In genomic region chr2:79762723-79763388, GRCm38 (mm10) we compare ENCODE assay signal across 30 mouse cellular contexts. TPM values are rescaled to one million over a fixed set of nuclear protein-coding genes. Genes with fewer than 3 reads are reported as not detected.
DNase-seq lines count a peak whose midpoint lies in the region; ATAC-seq lines count a peak whose summit lies in the region.
"Had no signal": no experiment of that assay in that cellular context is flagged by ENCODE, and none has a peak within 500 bp of the region (broad histone marks: within the 10 kb centered on the region; RNA-seq: fewer than 3 reads in every experiment).

No protein-coding gene starts in this region.

- WGBS in liver, embryonic 13.5 days (ENCODE audit: insufficient replicate concordance), result 36% methylated on average over 6 of the region's 6 CpGs
- 64% methylated on average over 6 of the region's 6 CpGs for WGBS in forebrain, embryonic 16.5 days

- ATAC-seq in common myeloid progenitor, adult 5-6 weeks (replicated peaks; ENCODE audit: low read depth, poor library complexity, severe bottlenecking), result peak; percentile 55; the same call in 1 of the 2 replicates
- ATAC-seq in liver, embryonic 13.5 days (ENCODE audit: low read depth), result peak; percentile 100
- peak; percentile 86 for ATAC-seq in megakaryocyte progenitor cell, adult 5-6 weeks (replicated peaks; ENCODE audit: poor library complexity)
- ATAC-seq in forebrain, embryonic 16.5 days, result no peak
- ATAC-seq: forebrain, embryonic 14.5 days; intestine, postnatal 0 days; midbrain, embryonic 13.5 days had no signal

- H3K4me1 ChIP-seq in liver, embryonic 13.5 days (replicated peaks), result peaks cover 20% of the 10 kb centered on the region
- H3K4me1 ChIP-seq in forebrain, embryonic 16.5 days (replicated peaks; ENCODE audit: control insufficient read depth, insufficient read depth, low read length), result no peaks in the 10 kb centered on the region; the same call in 1 of the 2 replicates
- H3K4me1 ChIP-seq: embryonic facial prominence, embryonic 12.5 days; heart, embryonic 12.5 days; hindbrain, embryonic 12.5 days; limb, embryonic 15.5 days; midbrain, embryonic 13.5 days had no signal

- H3K9ac ChIP-seq in liver, embryonic 13.5 days, result no peak overlapping the region
- H3K9ac ChIP-seq in forebrain, embryonic 16.5 days (replicated peaks; ENCODE audit: low read depth, low read length), result no peak overlapping the region
- H3K9ac ChIP-seq: embryonic facial prominence, embryonic 12.5 days; heart, embryonic 12.5 days; hindbrain, embryonic 12.5 days; limb, embryonic 15.5 days; midbrain, embryonic 13.5 days had no signal

- DNase-seq in Muller cell, postnatal 12 days (ENCODE audit: inconsistent ontology term), result peak; percentile 21
- DNase-seq in liver, embryonic 13.5 days, result peak; percentile 38
- no peak for DNase-seq in heart, postnatal 25 days (ENCODE audit: low spot score)
- DNase-seq in cerebellum, postnatal 4 days (ENCODE audit: low spot score in 2 of 2), result no peak
- DNase-seq: adrenal gland, postnatal 10 days; cerebellum, adult 11 months; cerebellum, adult 9-11 months; heart, postnatal 10 days; left cerebral cortex, postnatal 4 days; right cerebral cortex, postnatal 25 days; spleen, adult 18-20 months; thymus, postnatal 14 days had no signal

- H3K4me2 ChIP-seq in liver, embryonic 13.5 days, result peak overlapping the region; percentile 32
- H3K4me2 ChIP-seq in forebrain, embryonic 16.5 days (ENCODE audit: low read length), result no peak overlapping the region
- H3K4me2 ChIP-seq: embryonic facial prominence, embryonic 12.5 days; heart, embryonic 12.5 days; hindbrain, embryonic 12.5 days; limb, embryonic 15.5 days; midbrain, embryonic 13.5 days had no signal

- intact Hi-C loops in heart, postnatal 25 days (cut with DNase I), result no loop called here

- H3K36me3 ChIP-seq in liver, embryonic 13.5 days, result no peaks in the 10 kb centered on the region
- no peaks in the 10 kb centered on the region for H3K36me3 ChIP-seq in forebrain, embryonic 16.5 days (ENCODE audit: control insufficient read depth, insufficient read depth)
- H3K36me3 ChIP-seq: embryonic facial prominence, embryonic 12.5 days; heart, embryonic 12.5 days; hindbrain, embryonic 12.5 days; limb, embryonic 15.5 days; midbrain, embryonic 13.5 days had no signal

- H3K4me3 ChIP-seq in liver, embryonic 13.5 days (replicated peaks), result no peak overlapping the region
- no peak overlapping the region for H3K4me3 ChIP-seq in forebrain, embryonic 16.5 days (replicated peaks; ENCODE audit: low read length)
- H3K4me3 ChIP-seq: embryonic facial prominence, embryonic 12.5 days; erythroblast, embryonic 14.5 days; heart, embryonic 12.5 days; hindbrain, embryonic 12.5 days; left cerebral cortex, adult 2 months; limb, embryonic 15.5 days; midbrain, embryonic 13.5 days had no signal

- no peaks in the 10 kb centered on the region for H3K9me3 ChIP-seq in liver, embryonic 13.5 days (replicated peaks)
- H3K9me3 ChIP-seq in forebrain, embryonic 16.5 days (ENCODE audit: control insufficient read depth, low read length), result no peaks in the 10 kb centered on the region
- H3K9me3 ChIP-seq: embryonic facial prominence, embryonic 12.5 days; heart, embryonic 12.5 days; hindbrain, embryonic 12.5 days; limb, embryonic 15.5 days; midbrain, embryonic 13.5 days had no signal

- H3K27ac ChIP-seq in liver, embryonic 13.5 days, result peak overlapping the region; percentile 64; the same call in 1 of the 2 replicates
- H3K27ac ChIP-seq in forebrain, embryonic 16.5 days (ENCODE audit: low read length), result no peak overlapping the region
- H3K27ac ChIP-seq: embryonic facial prominence, embryonic 12.5 days; hindbrain, embryonic 12.5 days; left cerebral cortex, adult 2 months; limb, embryonic 15.5 days; macrophage; midbrain, embryonic 13.5 days had no signal

- no peaks in the 10 kb centered on the region for H3K27me3 ChIP-seq in liver, embryonic 13.5 days
- H3K27me3 ChIP-seq in forebrain, embryonic 16.5 days (replicated peaks; ENCODE audit: control insufficient read depth, insufficient read depth, low read length), result no peaks in the 10 kb centered on the region
- H3K27me3 ChIP-seq: embryonic facial prominence, embryonic 12.5 days; heart, embryonic 12.5 days; hindbrain, embryonic 12.5 days; limb, embryonic 15.5 days; midbrain, embryonic 13.5 days had no signal

RNA-seq across cellular contexts. Expression of gene Ppp1r1c, which starts 55.3 kb away (rescaled TPM):
- total RNA-seq in common myeloid progenitor, adult 5-6 weeks (2017), result not detected in 2 replicates
- not detected in 2 replicates for polyA plus RNA-seq in liver, embryonic 13.5 days (2015; fragmentation: Nextera tagmentation; extraction: Ambion mirVana)
- total RNA-seq in megakaryocyte progenitor cell, adult 5-6 weeks (2015), result not detected in 2 replicates
- total RNA-seq in megakaryocyte progenitor cell, adult 5-6 weeks (2017), result not detected in 2 replicates
- total RNA-seq in heart, postnatal 25 days (2021), result under 1 TPM in 1 of 2 experiments, not detected in 1; 0.25 TPM
- polyA plus RNA-seq in forebrain, embryonic 16.5 days (2015; fragmentation: Nextera tagmentation; extraction: Ambion mirVana), result not detected in 2 replicates
- total RNA-seq: adrenal gland, postnatal 10 days; ES-E14; granulocyte monocyte progenitor cell, adult 5-6 weeks; left cerebral cortex, adult 2 months; left cerebral cortex, postnatal 4 days; monocyte, adult 5-6 weeks had no signal
- polyA plus RNA-seq: erythroblast, embryonic 14.5 days; intestine, postnatal 0 days; kidney, embryonic 16.5 days; large intestine, adult 2 months; macrophage had no signal

Comparison
In these comparisons a context has a peak if more than half of its experiments do, and no peak if none do; other contexts are left out.
1. DNase-seq: peak in Muller cell, postnatal 12 days (single experiment) and liver, embryonic 13.5 days (single experiment); none in heart, postnatal 25 days (single experiment) and cerebellum, postnatal 4 days (0 of 2).